Mouse (Mus musculus) inflammation-experienced regulatory T-cells, adult 16 weeks (primary cell): ENCODE results near the gene Olfr870. TPM values are rescaled to one million over a fixed set of nuclear protein-coding genes. Genes with fewer than 3 reads are reported as not detected.

Source experiments
- polyA plus RNA-seq: library from polyadenylated mRNA; unstranded; fragments of 100-300 nt; shearing (Covaris generic); gene quantifications from one replicate; pipeline ENCODE4 v1.2.1, GENCODE M21; 2017

Olfr870 gene
- not detected for polyA plus RNA-seq

DNA sequence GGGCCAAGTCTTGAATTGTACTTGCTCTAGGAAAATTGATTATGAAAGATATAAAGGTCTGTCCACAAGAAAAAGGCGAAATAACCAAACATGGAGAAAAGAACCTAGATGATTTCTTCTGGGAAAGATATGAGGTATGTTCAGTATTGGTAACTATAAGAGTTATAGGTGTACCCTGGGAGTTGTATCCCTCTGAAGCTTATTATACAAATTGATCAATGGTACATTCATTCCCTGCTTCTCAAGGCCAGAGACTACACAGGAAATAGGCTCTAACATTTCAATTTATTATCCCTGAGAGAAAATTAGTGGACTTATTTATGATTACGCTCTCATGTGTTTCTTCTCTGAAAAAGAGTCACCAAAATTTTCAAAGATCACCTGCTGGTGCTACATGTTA is at the start of gene Olfr870:
TSS of gene Olfr870 (minus strand) at position 101 of the 400 bp plus-strand sequence.

GRCm38 (mm10) chr9:20211907-20212306 is 38.0 kb upstream of the Olfr870 start, which contains the start of gene Olfr871:
TSS of gene Olfr871 (plus strand) at chr9:20212207.

GRCm38 (mm10) chr9:20128709-20129108 is 45.1 kb downstream of the Olfr870 start, which contains the start of gene Olfr869:
TSS of gene Olfr869 (plus strand) at chr9:20129009.

Other genes with a start within 250 kb of the Olfr870 start
- not detected for gene Olfr866, start 146.0 kb downstream of the Olfr870 start, polyA plus RNA-seq
- gene Olfr867, start 116.5 kb downstream of the Olfr870 start, polyA plus RNA-seq, result not detected
- gene Olfr868, start 75.4 kb downstream of the Olfr870 start, polyA plus RNA-seq, result not detected
- not detected for gene Olfr869, start 45.0 kb downstream of the Olfr870 start, polyA plus RNA-seq
- gene Olfr871, start 38.1 kb upstream of the Olfr870 start, polyA plus RNA-seq, result not detected
- not detected for gene Olfr872, start 63.1 kb upstream of the Olfr870 start, polyA plus RNA-seq
- gene Olfr39, start 108.3 kb upstream of the Olfr870 start, polyA plus RNA-seq, result not detected
- not detected for gene Olfr873, start 124.5 kb upstream of the Olfr870 start, polyA plus RNA-seq
- gene Olfr18, start 162.0 kb upstream of the Olfr870 start, polyA plus RNA-seq, result not detected
- 35.3 TPM for gene Zfp560, start 211.1 kb upstream of the Olfr870 start, polyA plus RNA-seq